Comparison of ENCODE assay signal across 8 mouse cellular contexts in the genomic region with DNA sequence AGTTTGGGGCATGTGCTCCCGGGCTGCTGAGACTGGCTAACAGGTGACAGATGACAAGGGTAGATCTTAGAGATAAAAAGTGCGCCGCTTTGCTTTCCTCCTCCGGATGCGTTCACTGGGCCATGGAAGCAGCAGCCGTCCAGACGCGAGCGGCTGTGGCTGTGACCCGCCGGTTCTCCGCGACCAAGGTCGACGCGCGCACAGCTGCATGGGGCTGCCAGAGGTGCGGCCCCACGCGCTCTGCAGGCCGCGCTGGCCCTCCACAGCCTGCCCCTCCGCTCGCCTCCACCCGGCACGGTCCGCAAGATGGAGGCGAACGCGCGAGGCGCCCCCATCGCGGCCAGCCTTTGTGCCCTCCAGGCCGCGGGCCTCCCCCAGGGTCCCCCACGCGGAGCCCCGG. TPM values are rescaled to one million over a fixed set of nuclear protein-coding genes. Genes with fewer than 3 reads are reported as not detected.
DNase-seq lines count a peak whose midpoint lies in the region; ATAC-seq lines count a peak whose summit lies in the region.

No protein-coding gene starts in this region.

- H3K27ac ChIP-seq in forebrain, embryonic 14.5 days (ENCODE audit: low read depth, low read length): peak overlapping the region; percentile 82
- H3K27ac ChIP-seq in neural tube, embryonic 14.5 days (ENCODE audit: low read depth, low read length): peak overlapping the region; percentile 90

- no peaks in the 10 kb centered on the region for H3K27me3 ChIP-seq in forebrain, embryonic 14.5 days (replicated peaks; ENCODE audit: control insufficient read depth, insufficient read depth, low read length)
- H3K27me3 ChIP-seq in neural tube, embryonic 14.5 days (ENCODE audit: control insufficient read depth, insufficient read depth, low read length): no peaks in the 10 kb centered on the region

- H3K9ac ChIP-seq in forebrain, embryonic 14.5 days (ENCODE audit: low read length): peak overlapping the region; percentile 94
- H3K9ac ChIP-seq in neural tube, embryonic 14.5 days (replicated peaks; ENCODE audit: low read depth, low read length): peak overlapping the region; percentile 93

- H3K36me3 ChIP-seq in forebrain, embryonic 14.5 days (ENCODE audit: control insufficient read depth, insufficient read depth, low read length): peaks cover 17% of the 10 kb centered on the region; the same call in 1 of the 2 replicates
- H3K36me3 ChIP-seq in neural tube, embryonic 14.5 days (ENCODE audit: control insufficient read depth, insufficient read depth, low read length): 0 out of 2 replicates have a peak, but pooled peaks cover 3% of the 10 kb centered on the region

- peak overlapping the region; percentile 94 for H3K4me3 ChIP-seq in forebrain, embryonic 14.5 days (ENCODE audit: low read depth, low read length)
- peak overlapping the region; percentile 96 for H3K4me3 ChIP-seq in neural tube, embryonic 14.5 days (ENCODE audit: low read depth, low read length)

- under 1% methylated on average over 29 of the region's 39 CpGs for WGBS in forebrain, embryonic 14.5 days
- WGBS in neural tube, embryonic 14.5 days: under 1% methylated on average over 36 of the region's 39 CpGs

- no peaks in the 10 kb centered on the region for H3K9me3 ChIP-seq in forebrain, embryonic 14.5 days (replicated peaks; ENCODE audit: control insufficient read depth, low read length)
- H3K9me3 ChIP-seq in neural tube, embryonic 14.5 days (ENCODE audit: control insufficient read depth, low read length): no peaks in the 10 kb centered on the region

- ATAC-seq in forebrain, embryonic 14.5 days: peak; percentile 72
- ATAC-seq in neural tube, embryonic 14.5 days (ENCODE audit: low read depth): peak; percentile 81

- DNase-seq in adrenal gland, adult 8-10 months: peak; percentile 48
- no peak for DNase-seq in adrenal gland, adult 18-20 months (ENCODE audit: low spot score in 2 of 2)
- peak; percentile 17 for DNase-seq in ovary, adult 18-20 months (ENCODE audit: low spot score)
- DNase-seq in ovary, postnatal 36 days (ENCODE audit: low spot score): no peak
- peak; percentile 37 for DNase-seq in forebrain, embryonic 14.5 days (ENCODE audit: low spot score)
- DNase-seq in liver: peak; percentile 45
- DNase-seq in spleen, adult 12 weeks (ENCODE audit: low spot score): no peak

- H3K4me2 ChIP-seq in forebrain, embryonic 14.5 days (ENCODE audit: low read length): peak overlapping the region; percentile 91
- H3K4me2 ChIP-seq in neural tube, embryonic 14.5 days (ENCODE audit: low read depth, low read length): peak overlapping the region; percentile 93

- H3K4me1 ChIP-seq in forebrain, embryonic 14.5 days (ENCODE audit: control insufficient read depth, insufficient read depth, low read length): peaks cover 15% of the 10 kb centered on the region
- H3K4me1 ChIP-seq in neural tube, embryonic 14.5 days (ENCODE audit: control insufficient read depth, insufficient read depth, low read length): peaks cover 23% of the 10 kb centered on the region

RNA-seq across cellular contexts. Expression of gene Cep68, which starts 0.4 kb away (rescaled TPM):
- total RNA-seq in adrenal gland, adult 8-10 months (2022): 10 to 100 TPM; 19.4 to 27.5 (median 26.4) TPM
- total RNA-seq in adrenal gland, adult 18-20 months (2021): 10 to 100 TPM; 18.9 to 20.9 TPM
- 24.9 and 27.9 TPM in 2 replicates for polyA plus RNA-seq in forebrain, embryonic 14.5 days (2014; fragmentation: Nextera tagmentation; extraction: Ambion mirVana)
- 28.0 and 33.0 TPM in 2 replicates for polyA plus RNA-seq in neural tube, embryonic 14.5 days (2014; fragmentation: Nextera tagmentation; extraction: Ambion mirVana)

RNA-seq across cellular contexts. Expression of gene Rab1a, which starts 47.6 kb away (rescaled TPM):
- 100 to 1,000 TPM; 151 to 186 (median 168) TPM for total RNA-seq in adrenal gland, adult 8-10 months (2022)
- total RNA-seq in adrenal gland, adult 18-20 months (2021): 100 to 1,000 TPM; 179 to 185 TPM
- polyA plus RNA-seq in forebrain, embryonic 14.5 days (2014; fragmentation: Nextera tagmentation; extraction: Ambion mirVana): 230 and 259 TPM in 2 replicates
- polyA plus RNA-seq in neural tube, embryonic 14.5 days (2014; fragmentation: Nextera tagmentation; extraction: Ambion mirVana): 303 and 313 TPM in 2 replicates

Comparison
In these comparisons a context has a peak if more than half of its experiments do, and no peak if none do; other contexts are left out.
1. DNase-seq: peak in adrenal gland, adult 8-10 months (single experiment), ovary, adult 18-20 months (single experiment), forebrain, embryonic 14.5 days (single experiment) and liver (single experiment); none in adrenal gland, adult 18-20 months (0 of 2), ovary, postnatal 36 days (single experiment) and spleen, adult 12 weeks (single experiment).